Mouse (Mus musculus) forebrain, postnatal 0 days (tissue): ENCODE measurements around the gene Alg12. TPM values are rescaled to one million over a fixed set of nuclear protein-coding genes. Genes with fewer than 3 reads are reported as not detected.

Experiments used
- ATAC-seq: fragments of 200-750 bp; cut with Nextera tagmentation; 2 replicates; pipeline ENCODE4 v1.8.0; 2017; ENCODE audit warnings: mild to moderate bottlenecking, moderate library complexity
- DNase-seq: peaks from one replicate; pipeline ENCODE4 v3.0.0-alpha.2; 2015
- H3K27ac ChIP-seq: fragments of 300-500 bp; sonication (generic); 2 replicates; pipeline ENCODE4 v1.5.1; 2014; ENCODE audit warnings: low read depth, mild to moderate bottlenecking, antibody characterized with exemption, low read length, moderate library complexity, mixed read lengths
- H3K27me3 ChIP-seq: fragments of 300-500 bp; sonication (generic); 2 replicates; pipeline ENCODE4 v1.6.1; 2014; ENCODE audit warnings: mild to moderate bottlenecking, low read length, mixed read lengths; ENCODE audit not compliant: insufficient read depth
- H3K36me3 ChIP-seq: fragments of 300-500 bp; sonication (generic); 2 replicates; pipeline ENCODE4 v1.6.1; 2014; ENCODE audit warnings: mild to moderate bottlenecking, moderate library complexity; ENCODE audit not compliant: insufficient read depth
- H3K4me1 ChIP-seq: fragments of 300-500 bp; sonication (generic); 2 replicates; pipeline ENCODE4 v1.6.1; 2014; ENCODE audit warnings: antibody characterized with exemption; ENCODE audit not compliant: insufficient read depth
- H3K4me2 ChIP-seq: fragments of 300-500 bp; sonication (generic); 2 replicates; pipeline ENCODE4 v1.6.1; 2014; ENCODE audit warnings: low read depth, mild to moderate bottlenecking, moderate library complexity
- H3K4me3 ChIP-seq: fragments of 300-500 bp; sonication (generic); 2 replicates; pipeline ENCODE4 v1.5.1; 2014; ENCODE audit warnings: low read depth, low read length, mixed read lengths
- H3K9ac ChIP-seq: fragments of 300-500 bp; sonication (generic); 2 replicates; pipeline ENCODE4 v1.6.1; 2014; ENCODE audit warnings: mild to moderate bottlenecking
- H3K9me3 ChIP-seq: fragments of 300-500 bp; sonication (generic); 2 replicates; pipeline ENCODE4 v1.6.1; 2016; ENCODE audit warnings: low read length
- CTCF ChIP-seq: sonication (generic); IDR thresholded peaks from 2 replicates; pipeline ENCODE4 v1.5.1; 2016; ENCODE audit warnings: antibody characterized with exemption, control low read depth, low read depth
- WGBS: fragments of 180-500 bp; shearing (Covaris S2); extraction: QIAGEN DNeasy Blood & Tissue Kit; methylation state at CpG from one replicate; pipeline ENCODE4 v1.1.7; 2014; 5-methylcytosine and 5-hydroxymethylcytosine counted together
- polyA plus RNA-seq: library from polyadenylated mRNA; unstranded; fragments of >200 nt; fragmentation: Nextera tagmentation; extraction: Ambion mirVana; gene quantifications from 2 replicates; pipeline ENCODE4 v1.2.1, GENCODE M21; 2015
- total RNA-seq: library from RNA; depleted of rRNA; stranded (reverse); fragments of >200 nt; gene quantifications from 2 replicates; pipeline ENCODE4 v1.2.3, GENCODE M21; 2014

The Alg12 gene
- total and polyA plus RNA-seq, 2 experiments from 2014 or later = 7.6 to 10.2 TPM

DNA sequence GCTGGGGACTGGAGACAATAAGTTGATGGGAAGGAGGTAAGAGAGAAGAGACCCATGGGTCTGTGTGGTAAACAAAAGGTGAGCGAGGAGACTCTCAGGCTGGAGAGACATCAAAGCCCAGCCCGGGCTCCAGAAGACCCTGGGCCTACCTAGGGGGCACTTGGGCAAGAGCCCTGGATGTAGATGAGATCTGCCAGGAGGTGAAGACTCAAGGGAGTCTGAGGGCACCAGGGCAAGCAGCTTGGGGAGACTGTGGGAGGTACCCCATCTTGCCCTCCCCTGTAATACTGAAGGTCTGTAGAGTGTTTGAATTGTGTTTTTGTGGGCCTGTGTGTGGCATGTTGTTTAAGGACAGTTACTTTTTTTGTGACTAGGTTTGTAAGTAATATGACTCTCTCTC is 39.6 kb upstream of the Alg12 start:
- Histone ChIP-seq H3K4me1 (0 out of 2 replicates have a peak, but pooled peaks cover 4% of the 10 kb centered on the region), H3K27ac (no peak overlapping the region), H3K9ac (no peak overlapping the region), H3K4me2 (no peak overlapping the region), H3K27me3 (no peaks in the 10 kb centered on the region), H3K9me3 (no peaks in the 10 kb centered on the region), H3K36me3 (no peaks in the 10 kb centered on the region), H3K4me3 (no peak overlapping the region)
- 67% methylated on average over 2 of the region's 2 CpGs for WGBS
- no peak for ATAC-seq
- no peak for DNase-seq
- no peak for TF ChIP-seq CTCF

DNA sequence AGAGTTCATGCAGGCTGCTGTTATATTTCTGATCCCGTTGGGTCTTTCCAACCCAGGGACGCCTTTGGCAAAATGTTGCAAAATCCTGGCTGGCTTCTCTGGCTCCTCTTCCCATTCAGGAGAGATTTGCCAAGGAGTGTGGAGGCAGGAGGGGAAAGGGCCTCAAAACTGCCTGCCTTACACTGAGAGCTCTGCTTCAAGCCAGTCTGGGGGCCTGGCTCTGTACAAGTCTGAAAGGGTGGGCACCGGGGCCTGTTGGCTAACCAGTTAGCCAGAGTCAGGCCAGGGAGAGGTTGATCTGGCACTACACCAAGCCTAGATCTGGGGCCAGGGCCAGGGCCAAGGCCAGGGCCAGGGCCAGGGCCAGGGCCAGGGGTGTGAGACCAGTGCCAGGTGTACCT is 39.0 kb upstream of the Alg12 start:
- H3K27ac ChIP-seq = no peak overlapping the region
- no peaks in the 10 kb centered on the region for H3K36me3 ChIP-seq
- no peak overlapping the region for H3K4me3 ChIP-seq
- no peak overlapping the region for H3K4me2 ChIP-seq
- no peaks in the 10 kb centered on the region for H3K9me3 ChIP-seq
- DNase-seq (no peak), ATAC-seq (no peak)
- H3K4me1 ChIP-seq = 0 out of 2 replicates have a peak, but pooled peaks cover 4% of the 10 kb centered on the region
- 73% methylated on average over 3 of the region's 3 CpGs for WGBS
- TF ChIP-seq CTCF = no peak
- H3K9ac ChIP-seq = no peak overlapping the region
- H3K27me3 ChIP-seq = no peaks in the 10 kb centered on the region

DNA sequence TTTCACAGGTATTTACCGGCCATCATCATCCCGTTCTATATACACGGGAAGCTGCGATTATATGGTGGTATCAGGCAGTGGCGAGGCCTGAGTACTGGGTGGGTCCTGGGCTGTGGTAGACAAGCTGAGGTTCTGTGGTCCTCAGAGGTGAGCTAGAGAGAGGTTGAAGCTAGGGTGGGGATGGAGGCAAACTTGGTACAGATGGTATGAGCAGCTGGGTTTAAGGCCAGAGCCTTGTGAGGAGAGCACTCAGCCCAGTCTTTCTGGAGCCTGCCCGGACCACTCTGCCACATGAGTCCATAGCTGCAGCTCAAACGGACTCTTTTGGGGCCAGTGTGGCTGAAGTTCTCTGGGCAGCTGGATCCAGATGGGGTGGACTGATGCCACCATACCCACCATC is 38.2 kb upstream of the Alg12 start:
- no peak for TF ChIP-seq CTCF
- H3K4me3 ChIP-seq = no peak overlapping the region
- no peaks in the 10 kb centered on the region for H3K9me3 ChIP-seq
- H3K27ac ChIP-seq = no peak overlapping the region
- H3K4me1 ChIP-seq = 0 out of 2 replicates have a peak, but pooled peaks cover 4% of the 10 kb centered on the region
- DNase-seq (no peak), ATAC-seq (no peak)
- no peaks in the 10 kb centered on the region for H3K27me3 ChIP-seq
- no peak overlapping the region for H3K4me2 ChIP-seq
- H3K9ac ChIP-seq = no peak overlapping the region
- no peaks in the 10 kb centered on the region for H3K36me3 ChIP-seq
- WGBS = 94% methylated on average over 7 of the region's 7 CpGs

DNA sequence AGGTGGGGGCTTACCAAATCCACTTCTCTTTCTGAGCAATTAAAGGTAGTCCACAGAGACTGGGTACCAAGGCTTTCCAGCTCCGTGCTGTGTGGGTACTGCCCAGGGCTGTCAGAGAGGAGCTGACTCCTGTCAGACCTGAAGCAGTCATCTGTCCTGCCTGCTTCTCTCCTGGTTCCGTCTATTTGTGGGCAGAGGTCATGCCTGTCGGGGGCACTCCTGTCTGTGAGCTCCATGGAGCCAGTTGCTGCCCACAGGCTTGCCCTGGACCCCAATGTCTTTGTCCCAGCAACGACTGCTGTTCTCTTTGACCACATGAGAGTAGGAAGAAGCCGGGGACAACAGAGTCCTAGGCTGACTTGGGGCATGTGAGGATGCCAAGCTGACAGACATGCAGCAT is 37.5 kb upstream of the Alg12 start:
- WGBS = 86% methylated on average over 5 of the region's 5 CpGs
- Histone ChIP-seq H3K27me3 (no peaks in the 10 kb centered on the region), H3K27ac (no peak overlapping the region), H3K4me2 (no peak overlapping the region), H3K9ac (no peak overlapping the region), H3K4me1 (0 out of 2 replicates have a peak, but pooled peaks cover 3% of the 10 kb centered on the region), H3K9me3 (no peaks in the 10 kb centered on the region), H3K4me3 (no peak overlapping the region), H3K36me3 (no peaks in the 10 kb centered on the region)
- ATAC-seq (no peak), DNase-seq (no peak)
- TF ChIP-seq CTCF = no peak

DNA sequence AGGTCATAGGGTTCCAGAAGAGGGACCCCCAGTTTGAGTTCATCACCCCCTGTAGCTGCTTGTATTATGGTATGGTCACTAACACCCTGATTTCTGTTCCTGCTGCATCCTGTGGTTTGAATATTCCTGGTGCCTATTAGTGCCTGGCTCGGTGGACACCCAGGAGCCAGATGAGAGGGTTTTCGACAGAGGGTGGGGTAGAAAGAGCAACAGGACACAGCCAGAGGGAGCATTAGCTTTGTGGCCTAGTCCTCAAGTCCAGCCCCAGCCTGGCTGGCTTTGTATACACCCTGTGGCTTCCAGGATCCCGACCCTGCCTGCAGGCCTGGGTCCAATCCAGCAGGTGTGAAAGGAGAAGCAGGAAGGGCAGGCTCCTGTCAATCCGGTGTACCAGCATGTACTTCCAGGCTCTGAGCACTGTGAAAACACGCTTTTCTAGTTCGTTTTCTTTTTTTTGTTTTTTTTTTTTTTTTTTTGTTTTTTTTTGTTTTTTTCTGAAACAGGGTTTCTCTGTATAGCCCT is 36.8 kb upstream of the Alg12 start:
- Histone ChIP-seq H3K27me3 (no peaks in the 10 kb centered on the region), H3K4me3 (no peak overlapping the region), H3K9me3 (no peaks in the 10 kb centered on the region), H3K36me3 (no peaks in the 10 kb centered on the region), H3K4me1 (no peaks in the 10 kb centered on the region), H3K4me2 (no peak overlapping the region), H3K9ac (no peak overlapping the region), H3K27ac (no peak overlapping the region)
- whole genome bisulfite sequencing = 77% methylated on average over 6 of the region's 6 CpGs
- DNase-seq (no peak), ATAC-seq (no peak)
- TF ChIP-seq CTCF = no peak

DNA sequence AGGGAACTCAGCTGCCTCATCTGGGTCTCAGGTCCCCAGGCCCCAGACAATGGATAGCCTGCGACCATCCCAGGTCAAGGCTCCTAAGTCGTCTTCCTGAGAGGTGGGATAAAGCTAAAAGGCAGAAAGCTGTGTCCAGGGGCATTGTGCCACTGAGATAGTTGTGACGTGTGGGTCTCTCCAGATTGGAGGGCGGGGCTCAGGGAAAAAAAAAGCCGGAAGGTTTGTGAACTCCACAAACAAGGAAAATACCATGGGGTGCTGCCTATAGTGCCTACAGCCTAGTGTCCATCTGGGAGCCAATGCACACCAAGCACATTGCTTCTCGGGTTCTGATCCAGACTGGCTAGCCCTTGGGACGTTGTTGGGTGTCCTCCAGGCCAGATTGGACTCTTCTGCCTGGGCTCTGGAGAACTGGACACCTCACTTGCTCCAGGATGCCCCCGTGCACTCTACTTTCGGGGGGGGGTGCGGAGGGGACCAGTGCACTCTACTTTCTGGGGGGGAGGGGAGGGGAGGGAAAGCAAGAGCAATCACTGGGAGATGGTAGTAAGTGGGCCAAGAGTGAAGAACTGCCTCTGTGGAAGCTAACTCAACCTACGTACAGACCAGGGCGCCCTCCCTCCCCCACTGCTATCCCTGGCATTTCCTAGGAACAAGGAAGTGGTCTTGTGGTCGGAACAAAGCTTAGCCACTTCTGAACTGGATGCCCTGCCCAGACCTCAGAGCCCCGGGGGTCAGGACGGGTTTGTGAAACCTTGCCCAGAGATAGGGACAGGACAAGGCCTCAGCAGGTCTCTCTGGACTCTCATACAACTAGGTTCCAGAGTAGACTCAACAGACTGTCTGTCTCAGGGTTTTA is 36.1 kb upstream of the Alg12 start:
- Histone ChIP-seq H3K36me3 (no peaks in the 10 kb centered on the region), H3K4me2 (no peak overlapping the region), H3K4me3 (no peak overlapping the region), H3K9ac (no peak overlapping the region), H3K4me1 (no peaks in the 10 kb centered on the region), H3K9me3 (no peaks in the 10 kb centered on the region), H3K27me3 (no peaks in the 10 kb centered on the region), H3K27ac (no peak overlapping the region)
- 75% methylated on average over 15 of the region's 15 CpGs for WGBS
- ATAC-seq (no peak), DNase-seq (no peak)
- TF ChIP-seq CTCF = no peak
